Mouse (Mus musculus): ENCODE results near the gene Esrrg. TPM values are rescaled to one million over a fixed set of nuclear protein-coding genes. Genes with fewer than 3 reads are reported as not detected.

Gene Esrrg
- polyA plus RNA-seq, 1 experiment: 1.0 TPM

GRCm38 (mm10) chr1:187660963-187661362 is 52.4 kb downstream of the Esrrg start:
- H3K4me1 ChIP-seq (replicated peaks; ENCODE audit: control insufficient read depth, insufficient read depth, low read length): no peaks in the 10 kb centered on the region
- TF ChIP-seq POLR2A (IDR thresholded peaks at IDR 0.05; ENCODE audit: control insufficient read depth, extremely low read depth, insufficient read depth, low read length, poor library complexity) (no peak), CTCF (IDR thresholded peaks at IDR 0.05; ENCODE audit: borderline replicate concordance, control insufficient read depth, extremely low read depth, insufficient read depth, low read length, poor library complexity) (no peak)
- no peak overlapping the region for H3K27ac ChIP-seq (ENCODE audit: control insufficient read depth, insufficient read depth, low read length)
- no peaks in the 10 kb centered on the region for H3K36me3 ChIP-seq (ENCODE audit: control insufficient read depth, insufficient read depth, low read length)
- 96% methylated on average over 9 of the region's 9 CpGs for WGBS
- no peak overlapping the region for H3K4me3 ChIP-seq (ENCODE audit: control insufficient read depth, insufficient read depth, low read length)
- H3K27me3 ChIP-seq (ENCODE audit: control insufficient read depth, insufficient read depth, low read length): no peaks in the 10 kb centered on the region
- DNase-seq: no peak

DNA sequence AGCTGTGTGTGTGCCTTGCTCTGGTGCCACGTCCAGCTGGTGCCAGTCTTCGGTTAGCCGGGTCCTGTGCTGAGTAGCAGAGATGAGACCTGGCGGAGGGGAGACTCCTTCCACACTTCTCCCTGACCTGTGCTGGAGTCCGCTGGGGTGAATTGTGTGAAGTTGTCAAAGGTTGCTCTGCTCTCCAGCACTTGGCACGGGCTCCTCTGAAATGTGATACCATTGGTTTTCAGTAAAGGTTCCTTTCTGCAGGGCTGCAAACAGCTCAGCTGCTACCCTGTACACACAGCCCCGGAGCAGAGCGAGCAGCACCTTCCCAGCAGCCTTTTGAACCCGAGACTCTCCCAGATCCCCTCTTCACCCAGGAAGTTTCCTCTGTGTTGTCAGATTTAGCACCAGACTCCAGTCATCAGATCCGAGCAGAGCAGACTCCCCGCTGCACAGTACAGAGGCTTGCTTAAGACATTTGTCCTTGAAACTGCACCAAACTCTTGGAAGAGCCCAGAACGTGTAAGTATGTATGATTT is 53.6 kb downstream of the Esrrg start:
- TF ChIP-seq POLR2A (IDR thresholded peaks at IDR 0.05; ENCODE audit: control insufficient read depth, extremely low read depth, insufficient read depth, low read length, poor library complexity) (no peak), CTCF (IDR thresholded peaks at IDR 0.05; ENCODE audit: borderline replicate concordance, control insufficient read depth, extremely low read depth, insufficient read depth, low read length, poor library complexity) (no peak)
- WGBS: 64% methylated on average over 12 of the region's 12 CpGs
- no peaks in the 10 kb centered on the region for H3K36me3 ChIP-seq (ENCODE audit: control insufficient read depth, insufficient read depth, low read length)
- no peaks in the 10 kb centered on the region for H3K27me3 ChIP-seq (ENCODE audit: control insufficient read depth, insufficient read depth, low read length)
- no peak overlapping the region for H3K4me3 ChIP-seq (ENCODE audit: control insufficient read depth, insufficient read depth, low read length)
- DNase-seq: no peak
- H3K27ac ChIP-seq (ENCODE audit: control insufficient read depth, insufficient read depth, low read length): no peak overlapping the region
- H3K4me1 ChIP-seq (replicated peaks; ENCODE audit: control insufficient read depth, insufficient read depth, low read length): no peaks in the 10 kb centered on the region

GRCm38 (mm10) chr1:187663376-187663775 is 54.8 kb downstream of the Esrrg start:
- Histone ChIP-seq H3K27me3 (ENCODE audit: control insufficient read depth, insufficient read depth, low read length) (no peaks in the 10 kb centered on the region), H3K4me1 (replicated peaks; ENCODE audit: control insufficient read depth, insufficient read depth, low read length) (no peaks in the 10 kb centered on the region), H3K27ac (ENCODE audit: control insufficient read depth, insufficient read depth, low read length) (no peak overlapping the region), H3K36me3 (ENCODE audit: control insufficient read depth, insufficient read depth, low read length) (no peaks in the 10 kb centered on the region), H3K4me3 (ENCODE audit: control insufficient read depth, insufficient read depth, low read length) (no peak overlapping the region)
- WGBS: 87% methylated on average over 6 of the region's 6 CpGs
- no peak for DNase-seq
- no peak for TF ChIP-seq CTCF (IDR thresholded peaks at IDR 0.05; ENCODE audit: borderline replicate concordance, control insufficient read depth, extremely low read depth, insufficient read depth, low read length, poor library complexity)
- no peak for TF ChIP-seq POLR2A (IDR thresholded peaks at IDR 0.05; ENCODE audit: control insufficient read depth, extremely low read depth, insufficient read depth, low read length, poor library complexity)

GRCm38 (mm10) chr1:187664261-187664660 is 55.7 kb downstream of the Esrrg start:
- H3K36me3 ChIP-seq (ENCODE audit: control insufficient read depth, insufficient read depth, low read length): no peaks in the 10 kb centered on the region
- no peaks in the 10 kb centered on the region for H3K27me3 ChIP-seq (ENCODE audit: control insufficient read depth, insufficient read depth, low read length)
- 89% methylated on average over 7 of the region's 7 CpGs for WGBS
- H3K27ac ChIP-seq (ENCODE audit: control insufficient read depth, insufficient read depth, low read length): no peak overlapping the region
- no peaks in the 10 kb centered on the region for H3K4me1 ChIP-seq (replicated peaks; ENCODE audit: control insufficient read depth, insufficient read depth, low read length)
- no peak overlapping the region for H3K4me3 ChIP-seq (ENCODE audit: control insufficient read depth, insufficient read depth, low read length)
- no peak for DNase-seq
- TF ChIP-seq CTCF (IDR thresholded peaks at IDR 0.05; ENCODE audit: borderline replicate concordance, control insufficient read depth, extremely low read depth, insufficient read depth, low read length, poor library complexity) (no peak), POLR2A (IDR thresholded peaks at IDR 0.05; ENCODE audit: control insufficient read depth, extremely low read depth, insufficient read depth, low read length, poor library complexity) (no peak)

GRCm38 (mm10) chr1:187665901-187666600 is 57.5 kb downstream of the Esrrg start:
- no peak for DNase-seq
- WGBS: 72% methylated on average over 10 of the region's 10 CpGs
- TF ChIP-seq CTCF (IDR thresholded peaks at IDR 0.05; ENCODE audit: borderline replicate concordance, control insufficient read depth, extremely low read depth, insufficient read depth, low read length, poor library complexity): no peak
- no peak for TF ChIP-seq POLR2A (IDR thresholded peaks at IDR 0.05; ENCODE audit: control insufficient read depth, extremely low read depth, insufficient read depth, low read length, poor library complexity)

DNA sequence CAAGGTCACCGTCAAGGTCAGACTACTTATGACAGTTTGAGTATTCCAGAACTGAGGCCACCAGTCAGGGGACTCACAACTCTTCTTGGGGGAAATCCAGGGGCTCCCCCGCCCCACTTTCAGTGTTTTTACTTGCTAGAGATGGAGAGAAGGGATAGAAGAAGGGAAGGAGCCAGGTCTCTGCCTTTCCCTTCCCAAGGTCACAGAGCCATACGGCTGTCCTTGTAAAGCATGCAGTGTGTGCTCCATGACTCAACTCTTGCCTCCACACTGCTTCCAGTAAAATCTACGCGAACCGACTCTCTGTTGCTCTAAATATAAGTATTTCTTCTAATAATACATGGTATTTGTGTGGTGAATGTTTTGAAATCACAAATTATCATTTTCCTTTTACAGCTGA is 61.2 kb downstream of the Esrrg start:
- H3K4me1 ChIP-seq (replicated peaks; ENCODE audit: control insufficient read depth, insufficient read depth, low read length): no peaks in the 10 kb centered on the region
- DNase-seq: no peak
- H3K27ac ChIP-seq (ENCODE audit: control insufficient read depth, insufficient read depth, low read length): no peak overlapping the region
- no peaks in the 10 kb centered on the region for H3K27me3 ChIP-seq (ENCODE audit: control insufficient read depth, insufficient read depth, low read length)
- 97% methylated on average over 6 of the region's 6 CpGs for WGBS
- TF ChIP-seq POLR2A (IDR thresholded peaks at IDR 0.05; ENCODE audit: control insufficient read depth, extremely low read depth, insufficient read depth, low read length, poor library complexity) (no peak), CTCF (IDR thresholded peaks at IDR 0.05; ENCODE audit: borderline replicate concordance, control insufficient read depth, extremely low read depth, insufficient read depth, low read length, poor library complexity) (no peak)
- H3K36me3 ChIP-seq (ENCODE audit: control insufficient read depth, insufficient read depth, low read length): no peaks in the 10 kb centered on the region
- H3K4me3 ChIP-seq (ENCODE audit: control insufficient read depth, insufficient read depth, low read length): no peak overlapping the region

More at GRCm38 (mm10) chr1:187665901-187666600, 57.5 kb downstream of the Esrrg start:
- H3K36me3 ChIP-seq (ENCODE audit: control insufficient read depth, insufficient read depth, low read length): no peaks in the 10 kb centered on the region
- no peak overlapping the region for H3K4me3 ChIP-seq (ENCODE audit: control insufficient read depth, insufficient read depth, low read length)
- no peak overlapping the region for H3K27ac ChIP-seq (ENCODE audit: control insufficient read depth, insufficient read depth, low read length)
- no peaks in the 10 kb centered on the region for H3K4me1 ChIP-seq (replicated peaks; ENCODE audit: control insufficient read depth, insufficient read depth, low read length)
- H3K27me3 ChIP-seq (ENCODE audit: control insufficient read depth, insufficient read depth, low read length): no peaks in the 10 kb centered on the region
